Mouse (Mus musculus) myocyte (in vitro differentiated cells): ENCODE measurements around the gene Esrrg.

Experiments
- CEBPB ChIP-seq: IDR thresholded peaks from 2 replicates; pipeline ENCODE4 v1.6.1; 2011; ENCODE audit warnings: mild to moderate bottlenecking, moderate library complexity; ENCODE audit not compliant: poor library complexity, insufficient read depth, severe bottlenecking
- E2F4 ChIP-seq: IDR thresholded peaks from one replicate; pipeline ENCODE4 v1.6.1; 2011; ENCODE audit warnings: mild to moderate bottlenecking, control low read depth, moderate library complexity; ENCODE audit not compliant: insufficient read depth
- MYOD1 ChIP-seq, 3 experiments: IDR thresholded peaks; one replicate each; pipeline ENCODE4 v1.6.1; 2011; ENCODE audit warnings: control low read depth in 2 of 3, low read depth in 2 of 3, mild to moderate bottlenecking in 2 of 3, moderate library complexity in 1 of 3; ENCODE audit not compliant: insufficient read length in 2 of 3, control insufficient read depth in 1 of 3
- POLR2A ChIP-seq: IDR thresholded peaks from one replicate; pipeline ENCODE4 v1.6.1; 2011; ENCODE audit warnings: low read depth, mild to moderate bottlenecking, control low read depth, moderate library complexity; ENCODE audit not compliant: insufficient read length
- SRF ChIP-seq: IDR thresholded peaks from one replicate; pipeline ENCODE4 v1.6.1; 2011; ENCODE audit warnings: low read depth; ENCODE audit not compliant: control insufficient read depth, insufficient read length

- TF ChIP-seq POLR2A (no peak), E2F4 (no peak), MYOD1 (IDR thresholded peaks at IDR 0.05; ENCODE audit: control insufficient read depth in 1 of 3, insufficient read length in 2 of 3, low read depth in 2 of 3) (no peak), SRF (no peak), CEBPB (no peak)
These were observed 43.9 kb downstream of the Esrrg start for GRCm38 (mm10) chr1:187652445-187652844.
